Mouse (Mus musculus): ENCODE measurements around the gene Ubald1. TPM values are rescaled to one million over a fixed set of nuclear protein-coding genes. Genes with fewer than 3 reads are reported as not detected.

Gene Ubald1
- polyA plus RNA-seq, 1 experiment from 2014 or later = 43.4 TPM

GRCm38 (mm10) chr16:4879101-4879707 is 911 bp downstream of the Ubald1 start:
- Histone ChIP-seq H3K4me2 (peak overlapping the region; percentile 64), H3K9ac (peak overlapping the region; percentile 84), H3K27me3 (no peaks in the 10 kb centered on the region), H3K4me1 (peaks cover 43% of the 10 kb centered on the region), H3K4me3 (peak overlapping the region; percentile 91), H3K9me3 (no peaks in the 10 kb centered on the region), H3K27ac (peak overlapping the region; percentile 100), H3K36me3 (peaks cover 24% of the 10 kb centered on the region)
- ATAC-seq (ENCODE audit: insufficient number of reproducible peaks, low FRiP score, low TSS enrichment, low read depth) = peak; percentile 1; the same call in 1 of the 2 replicates
- WGBS = under 1% methylated on average over 54 of the region's 54 CpGs

GRCm38 (mm10) chr16:4878192-4878885 is 1.8 kb downstream of the Ubald1 start:
- Histone ChIP-seq H3K4me1 (peaks cover 43% of the 10 kb centered on the region), H3K27me3 (no peaks in the 10 kb centered on the region), H3K36me3 (peaks cover 33% of the 10 kb centered on the region), H3K4me2 (peak overlapping the region; percentile 64), H3K9me3 (no peaks in the 10 kb centered on the region), H3K4me3 (peak overlapping the region; percentile 91), H3K9ac (peak overlapping the region; percentile 84), H3K27ac (peak overlapping the region; percentile 100)
- 14% methylated on average over 5 of the region's 5 CpGs for WGBS
- ATAC-seq (ENCODE audit: insufficient number of reproducible peaks, low FRiP score, low TSS enrichment, low read depth) = no peak

GRCm38 (mm10) chr16:4877701-4878100 is 2.4 kb downstream of the Ubald1 start:
- no peaks in the 10 kb centered on the region for H3K9me3 ChIP-seq
- H3K4me2 ChIP-seq = peak overlapping the region; percentile 64
- peaks cover 36% of the 10 kb centered on the region for H3K36me3 ChIP-seq
- WGBS = 66% methylated on average over 3 of the region's 3 CpGs
- H3K4me3 ChIP-seq = peak overlapping the region; percentile 91
- peak overlapping the region; percentile 100 for H3K27ac ChIP-seq
- H3K9ac ChIP-seq = peak overlapping the region; percentile 84; the same call in 1 of the 2 replicates
- ATAC-seq (ENCODE audit: insufficient number of reproducible peaks, low FRiP score, low TSS enrichment, low read depth) = no peak
- H3K27me3 ChIP-seq = no peaks in the 10 kb centered on the region
- peaks cover 43% of the 10 kb centered on the region for H3K4me1 ChIP-seq

- H3K4me2 ChIP-seq = peak overlapping the region; percentile 64
- H3K36me3 ChIP-seq = peaks cover 36% of the 10 kb centered on the region
- no peaks in the 10 kb centered on the region for H3K9me3 ChIP-seq
- WGBS = 80% methylated on average over 4 of the region's 4 CpGs
- no peak for ATAC-seq (ENCODE audit: insufficient number of reproducible peaks, low FRiP score, low TSS enrichment, low read depth)
- no peaks in the 10 kb centered on the region for H3K27me3 ChIP-seq
- no peak overlapping the region for H3K9ac ChIP-seq
- H3K27ac ChIP-seq = peak overlapping the region; percentile 100; the same call in 1 of the 2 replicates
- H3K4me1 ChIP-seq = peaks cover 43% of the 10 kb centered on the region
- H3K4me3 ChIP-seq = peak overlapping the region; percentile 91; the same call in 1 of the 2 replicates
Measured at GRCm38 (mm10) chr16:4877195-4877594, 2.9 kb downstream of the Ubald1 start.

- Histone ChIP-seq H3K36me3 (peaks cover 36% of the 10 kb centered on the region), H3K9me3 (no peaks in the 10 kb centered on the region), H3K4me1 (peaks cover 32% of the 10 kb centered on the region), H3K4me2 (no peak overlapping the region), H3K27ac (peak overlapping the region; percentile 43; the same call in 1 of the 2 replicates), H3K9ac (no peak overlapping the region), H3K27me3 (no peaks in the 10 kb centered on the region), H3K4me3 (no peak overlapping the region)
- no peak for ATAC-seq (ENCODE audit: insufficient number of reproducible peaks, low FRiP score, low TSS enrichment, low read depth)
- 69% methylated on average over 8 of the region's 8 CpGs for WGBS
Measured at GRCm38 (mm10) chr16:4876033-4876680, 4.0 kb downstream of the Ubald1 start.

- Histone ChIP-seq H3K9ac (no peak overlapping the region), H3K4me1 (peaks cover 32% of the 10 kb centered on the region), H3K27me3 (no peaks in the 10 kb centered on the region), H3K27ac (peak overlapping the region; percentile 43; the same call in 1 of the 2 replicates), H3K9me3 (no peaks in the 10 kb centered on the region), H3K4me2 (no peak overlapping the region), H3K36me3 (peaks cover 36% of the 10 kb centered on the region), H3K4me3 (no peak overlapping the region)
- WGBS = 74% methylated on average over 23 of the region's 23 CpGs
- ATAC-seq (ENCODE audit: insufficient number of reproducible peaks, low FRiP score, low TSS enrichment, low read depth) = no peak
Measured at GRCm38 (mm10) chr16:4875198-4876032, 4.7 kb downstream of the Ubald1 start.

- WGBS = 75% methylated on average over 2 of the region's 2 CpGs
- Histone ChIP-seq H3K4me3 (no peak overlapping the region), H3K27ac (no peak overlapping the region), H3K27me3 (no peaks in the 10 kb centered on the region), H3K4me2 (no peak overlapping the region), H3K9ac (no peak overlapping the region), H3K36me3 (peaks cover 49% of the 10 kb centered on the region), H3K4me1 (peaks cover 17% of the 10 kb centered on the region), H3K9me3 (no peaks in the 10 kb centered on the region)
- no peak for ATAC-seq (ENCODE audit: insufficient number of reproducible peaks, low FRiP score, low TSS enrichment, low read depth)
Measured at GRCm38 (mm10) chr16:4871926-4872325, 8.2 kb downstream of the Ubald1 start.

- Histone ChIP-seq H3K27ac (no peak overlapping the region), H3K9me3 (no peaks in the 10 kb centered on the region), H3K4me2 (no peak overlapping the region), H3K9ac (no peak overlapping the region), H3K36me3 (peaks cover 37% of the 10 kb centered on the region), H3K4me3 (no peak overlapping the region), H3K4me1 (peaks cover 14% of the 10 kb centered on the region), H3K27me3 (no peaks in the 10 kb centered on the region)
- WGBS = 89% methylated on average over 5 of the region's 5 CpGs
- ATAC-seq (ENCODE audit: insufficient number of reproducible peaks, low FRiP score, low TSS enrichment, low read depth) = no peak
Measured at GRCm38 (mm10) chr16:4870490-4870889, 9.6 kb downstream of the Ubald1 start.

- Histone ChIP-seq H3K27ac (peak overlapping the region; percentile 6; the same call in 1 of the 2 replicates), H3K36me3 (peaks cover 13% of the 10 kb centered on the region), H3K4me3 (no peak overlapping the region), H3K9me3 (no peaks in the 10 kb centered on the region), H3K27me3 (no peaks in the 10 kb centered on the region), H3K4me1 (peaks cover 21% of the 10 kb centered on the region), H3K9ac (no peak overlapping the region), H3K4me2 (no peak overlapping the region)
- 36% methylated on average over 7 of the region's 7 CpGs for WGBS
- no peak for ATAC-seq (ENCODE audit: insufficient number of reproducible peaks, low FRiP score, low TSS enrichment, low read depth)
Measured at GRCm38 (mm10) chr16:4866101-4866695, 13.9 kb downstream of the Ubald1 start.

- no peak overlapping the region for H3K4me2 ChIP-seq
- ATAC-seq (ENCODE audit: insufficient number of reproducible peaks, low FRiP score, low TSS enrichment, low read depth) = no peak
- 84% methylated on average over 8 of the region's 8 CpGs for WGBS
- H3K27me3 ChIP-seq = no peaks in the 10 kb centered on the region
- H3K4me1 ChIP-seq = peaks cover 21% of the 10 kb centered on the region
- no peak overlapping the region for H3K27ac ChIP-seq
- no peaks in the 10 kb centered on the region for H3K36me3 ChIP-seq
- no peak overlapping the region for H3K4me3 ChIP-seq
- H3K9ac ChIP-seq = no peak overlapping the region
- H3K9me3 ChIP-seq = no peaks in the 10 kb centered on the region
Measured at GRCm38 (mm10) chr16:4863742-4864141, 16.4 kb downstream of the Ubald1 start.

- Histone ChIP-seq H3K36me3 (no peaks in the 10 kb centered on the region), H3K9ac (no peak overlapping the region), H3K27me3 (no peaks in the 10 kb centered on the region), H3K4me3 (no peak overlapping the region), H3K27ac (no peak overlapping the region), H3K9me3 (no peaks in the 10 kb centered on the region), H3K4me1 (peaks cover 21% of the 10 kb centered on the region), H3K4me2 (no peak overlapping the region)
- 50% methylated on average over 9 of the region's 9 CpGs for WGBS
- ATAC-seq (ENCODE audit: insufficient number of reproducible peaks, low FRiP score, low TSS enrichment, low read depth) = peak; percentile 45; the same call in 1 of the 2 replicates
Measured at GRCm38 (mm10) chr16:4862863-4863483, 17.1 kb downstream of the Ubald1 start.
